Mouse (Mus musculus): Measurements from ENCODE around the gene Lbr.

- TF ChIP-seq HCFC1 (IDR thresholded peaks at IDR 0.05; ENCODE audit: borderline replicate concordance, insufficient read depth, low read length) (no peak), ZNF384 (IDR thresholded peaks at IDR 0.05; ENCODE audit: low read depth, low read length) (no peak), MAFK (IDR thresholded peaks at IDR 0.05; ENCODE audit: insufficient read depth, low read depth, low read length) (no peak)
Measured at GRCm38 (mm10) chr1:181769392-181769791, 73.5 kb downstream of the Lbr start.
